Mouse (Mus musculus): ENCODE measurements at regions not wholly inside any gene's neighbourhood (a gene's known extent, or its start where the extent isn't known, plus 50 kb on each side); places are given as distances from the start of the nearest gene placed in this dataset.
"Not testable (repeated sequence)": the region's sequence is repeated elsewhere in the genome, so short reads cannot be mapped to it uniquely, and the experiment has no call there.

DNA sequence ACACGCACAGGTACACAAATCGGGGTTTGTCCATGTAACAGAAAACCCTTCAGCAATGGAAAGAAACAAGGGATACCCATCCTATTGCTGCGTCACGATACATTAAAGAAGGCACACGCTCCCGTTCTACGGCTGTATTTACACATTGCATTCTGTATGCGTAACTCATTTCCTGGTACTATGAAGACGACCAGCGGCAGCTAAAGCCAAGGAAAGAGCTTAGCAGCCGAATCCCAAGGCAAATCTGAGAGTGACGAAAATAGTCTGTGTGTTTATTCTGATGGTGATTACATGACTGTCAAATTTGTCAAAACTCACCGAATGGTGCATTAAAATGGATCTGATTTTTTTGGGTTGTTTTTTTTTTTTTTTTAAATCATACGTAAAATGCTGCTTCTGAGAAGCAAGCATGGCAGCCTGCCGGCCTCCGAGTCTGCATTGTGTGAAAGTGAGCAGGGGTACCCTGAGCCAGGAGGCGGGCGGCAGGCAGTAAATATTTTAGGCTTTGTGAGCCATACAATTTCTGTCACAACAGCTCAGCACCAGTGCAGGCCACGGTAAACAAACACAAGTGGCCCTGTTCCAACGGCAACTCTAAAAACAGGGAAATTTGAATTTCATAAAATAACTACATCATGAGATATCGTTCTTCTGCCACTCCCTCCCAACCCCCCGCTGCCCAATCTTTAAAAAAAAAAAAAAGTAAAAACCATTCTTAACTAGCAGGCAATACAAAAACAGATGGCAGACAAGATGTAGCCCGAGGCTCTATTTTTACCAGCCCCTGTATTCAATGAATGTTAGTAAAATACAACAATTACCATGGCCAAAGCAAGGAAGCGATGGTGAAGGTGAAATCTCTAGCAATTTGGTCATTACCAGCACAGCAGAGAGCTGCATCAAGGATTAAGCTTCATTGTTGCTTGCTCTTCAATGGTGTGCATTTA lies 164.2 kb upstream of the Kit start:
- DNase-seq: no peak

DNA sequence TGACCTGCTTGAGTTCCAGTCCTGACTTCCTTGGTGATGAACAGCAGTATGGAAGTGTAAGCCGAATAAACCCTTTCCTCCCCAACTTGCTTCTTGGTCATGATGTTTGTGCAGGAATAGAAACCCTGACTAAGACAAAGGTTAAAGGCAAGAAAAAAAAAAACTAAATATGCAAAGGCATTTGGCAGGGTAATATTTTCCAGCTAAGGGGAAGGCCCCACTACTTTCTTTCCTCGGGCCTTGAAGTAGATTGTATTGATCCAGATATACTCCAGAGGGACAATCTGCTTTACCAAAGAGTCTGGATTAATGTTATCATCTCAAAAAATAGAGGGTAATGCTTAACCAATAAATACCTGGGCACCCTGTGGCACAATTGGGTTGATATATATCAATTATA lies 155.4 kb upstream of the Kit start:
- not testable (repeated sequence) for DNase-seq

DNA sequence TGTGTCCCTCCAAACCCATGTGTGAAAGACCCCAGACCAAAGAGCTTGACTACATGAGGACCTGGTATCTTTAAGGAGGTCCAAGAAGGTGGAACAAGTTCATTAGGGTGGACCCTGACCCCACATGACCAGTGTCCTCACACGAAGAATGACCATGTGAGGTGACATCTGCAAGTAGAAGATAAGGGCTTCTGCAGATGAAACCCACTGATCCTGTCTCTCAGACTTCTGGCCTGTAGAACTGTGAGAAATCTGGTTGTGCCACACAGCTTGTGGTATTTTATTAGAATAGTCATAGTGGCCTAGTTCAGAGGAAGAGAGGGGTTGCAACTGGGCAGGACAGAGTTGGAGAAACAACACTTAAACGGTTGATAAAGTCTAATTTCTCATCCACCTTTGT lies 141.8 kb upstream of the Kit start:
- no peak for DNase-seq

DNA sequence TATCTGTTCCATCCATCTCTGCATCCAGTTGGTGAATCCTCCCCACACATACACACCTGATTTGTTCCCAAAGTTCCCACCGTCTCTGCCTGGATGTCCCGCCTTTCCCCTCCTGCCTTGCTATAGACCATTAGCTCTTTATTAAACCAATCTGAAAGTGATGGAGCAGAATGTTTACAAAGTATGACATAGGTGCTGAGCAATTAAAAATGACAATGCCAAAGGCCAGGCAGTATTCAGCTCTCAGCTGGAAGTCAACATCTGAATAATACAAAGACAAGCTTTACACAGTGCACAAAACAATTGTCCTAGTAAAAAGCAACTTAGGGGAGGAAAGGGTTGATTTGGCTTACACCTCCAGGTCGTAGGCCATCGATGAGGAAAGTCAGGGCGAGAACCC lies 136.8 kb upstream of the Kit start:
- no peak for DNase-seq

DNA sequence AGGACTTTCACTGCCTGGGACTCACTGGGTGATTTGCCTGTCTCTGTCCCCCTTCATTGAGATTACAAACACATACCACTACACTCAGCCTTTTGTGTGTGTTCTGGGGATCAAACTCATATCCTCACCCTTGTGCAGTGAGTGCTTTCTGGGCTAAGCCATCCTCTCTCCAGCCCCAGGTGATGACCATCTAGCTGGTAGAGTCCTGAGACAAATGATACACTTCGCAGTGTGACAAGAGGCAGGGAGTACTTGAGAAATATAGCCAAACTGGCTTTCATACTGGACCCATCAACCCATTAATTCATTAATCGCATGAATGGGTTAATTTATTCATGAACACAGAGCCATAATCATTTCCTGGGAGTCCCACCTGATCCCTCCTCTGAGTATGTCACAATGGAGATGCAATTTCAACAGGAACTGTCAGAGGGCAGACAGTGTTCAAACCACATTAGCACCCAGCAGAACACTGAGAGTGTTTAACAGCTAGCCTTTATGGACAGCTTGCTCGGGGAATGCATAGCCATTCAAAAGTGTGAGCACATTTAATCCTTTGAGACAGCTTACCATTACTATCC lies 130.6 kb upstream of the Kit start:
- no peak for DNase-seq

DNA sequence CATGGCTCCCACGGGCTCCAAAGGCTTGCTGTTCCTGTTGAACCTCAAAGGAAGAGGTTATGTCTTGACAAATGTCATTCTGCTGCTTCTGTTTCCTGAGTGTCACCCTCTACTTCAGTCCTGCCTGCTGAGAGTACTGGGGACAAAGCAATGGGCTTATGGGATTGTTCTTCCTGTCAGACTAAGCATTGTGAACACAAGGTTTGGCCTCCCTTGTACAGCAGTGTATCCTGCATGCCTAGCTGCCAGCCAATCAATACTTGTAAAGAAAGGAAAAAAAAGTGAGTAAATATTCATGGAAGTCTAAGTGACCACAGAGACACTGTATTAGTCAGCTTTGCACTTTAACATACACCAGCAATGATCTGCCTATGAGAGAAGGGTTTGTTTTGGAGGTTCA lies 128.3 kb upstream of the Kit start:
- DNase-seq: no peak

DNA sequence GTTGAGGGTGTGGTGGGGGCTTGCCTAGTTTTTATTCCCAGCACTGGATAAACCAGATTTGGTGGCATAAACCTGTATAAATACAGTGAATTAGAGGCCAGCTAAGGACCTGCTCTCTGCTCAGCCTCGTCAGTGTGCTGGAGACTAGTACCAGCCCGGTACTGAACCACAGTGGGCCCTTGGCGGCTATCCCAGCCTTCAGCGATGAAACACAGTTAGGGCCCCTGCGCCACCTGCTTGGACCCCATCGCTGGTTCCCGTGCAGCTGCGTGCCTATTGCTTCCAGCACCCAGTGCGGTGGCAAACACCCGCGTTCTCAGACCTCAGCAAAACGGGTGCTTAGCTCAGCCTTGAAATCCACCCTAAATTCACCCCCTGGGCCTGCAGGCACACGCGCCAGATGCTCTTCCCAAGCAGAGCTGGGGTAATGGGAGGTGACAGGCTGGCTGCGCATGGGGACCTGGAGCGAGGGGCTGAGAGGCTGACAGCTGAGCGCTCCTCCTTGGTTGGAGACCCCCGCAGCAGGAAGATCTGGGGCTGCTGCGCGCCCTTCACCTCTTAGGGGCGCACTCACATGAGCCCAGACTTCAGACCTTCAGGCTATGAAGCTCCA lies 124.7 kb upstream of the Kit start:
- no peak for DNase-seq

DNA sequence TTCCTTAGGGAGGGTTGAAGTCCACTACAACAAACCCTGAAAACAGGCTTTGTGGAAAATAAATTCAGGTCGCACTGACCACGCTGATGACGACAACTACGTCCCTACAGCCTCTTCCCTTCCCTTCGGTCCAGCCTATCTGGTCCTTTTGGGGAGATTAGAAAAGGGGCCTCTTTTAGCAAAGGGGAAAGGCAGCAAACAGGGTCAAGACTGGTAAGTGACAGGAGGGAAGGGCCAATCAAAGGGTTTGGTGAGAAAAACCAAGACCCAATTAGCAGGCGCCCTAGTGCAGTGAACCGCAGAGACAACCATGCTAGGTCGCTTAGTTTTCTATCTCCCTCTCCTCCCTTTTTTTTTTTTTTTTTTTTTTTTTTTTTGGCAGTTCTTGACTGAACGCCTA lies 124.2 kb upstream of the Kit start:
- DNase-seq: no peak

DNA sequence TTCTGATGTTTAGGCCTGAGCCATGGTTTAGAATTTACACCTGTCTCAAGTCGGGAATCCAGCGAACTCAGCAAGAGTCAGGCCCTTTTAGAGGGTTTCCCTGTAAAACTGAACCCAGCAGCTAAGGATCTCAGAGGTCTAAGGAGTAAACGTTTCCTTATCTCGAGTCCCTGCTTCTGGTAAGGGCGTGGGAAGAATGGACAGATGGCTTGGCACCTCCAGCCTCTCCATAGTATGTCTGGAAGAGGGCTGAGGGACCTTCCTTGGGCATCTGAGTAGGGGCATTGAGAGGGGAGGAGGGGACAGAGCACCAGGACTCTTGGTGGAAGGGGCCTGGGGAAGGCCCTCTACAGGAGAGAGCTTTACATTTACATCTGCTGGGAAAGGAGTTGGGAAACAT lies 123.6 kb upstream of the Kit start:
- DNase-seq: peak; percentile 19

DNA sequence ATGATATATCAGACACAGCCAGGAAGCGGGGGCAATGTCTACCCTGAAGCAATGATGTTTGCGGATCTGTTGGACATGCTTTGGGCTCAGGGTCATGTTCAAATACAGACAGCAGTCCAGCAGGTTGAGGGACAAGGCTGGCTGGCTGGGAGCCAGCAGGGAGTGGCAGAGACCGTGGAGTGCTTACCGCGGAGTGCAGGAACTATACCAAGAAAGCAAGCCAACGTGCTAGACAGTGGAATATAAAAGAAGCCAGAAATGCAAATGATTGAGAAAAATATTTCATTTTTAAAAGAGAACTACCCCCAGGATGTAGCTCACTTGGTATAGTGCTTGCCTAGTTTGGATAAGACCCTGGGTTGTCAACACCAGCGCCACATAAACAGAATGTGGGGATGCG lies 123.0 kb upstream of the Kit start:
- DNase-seq: peak; percentile 73

DNA sequence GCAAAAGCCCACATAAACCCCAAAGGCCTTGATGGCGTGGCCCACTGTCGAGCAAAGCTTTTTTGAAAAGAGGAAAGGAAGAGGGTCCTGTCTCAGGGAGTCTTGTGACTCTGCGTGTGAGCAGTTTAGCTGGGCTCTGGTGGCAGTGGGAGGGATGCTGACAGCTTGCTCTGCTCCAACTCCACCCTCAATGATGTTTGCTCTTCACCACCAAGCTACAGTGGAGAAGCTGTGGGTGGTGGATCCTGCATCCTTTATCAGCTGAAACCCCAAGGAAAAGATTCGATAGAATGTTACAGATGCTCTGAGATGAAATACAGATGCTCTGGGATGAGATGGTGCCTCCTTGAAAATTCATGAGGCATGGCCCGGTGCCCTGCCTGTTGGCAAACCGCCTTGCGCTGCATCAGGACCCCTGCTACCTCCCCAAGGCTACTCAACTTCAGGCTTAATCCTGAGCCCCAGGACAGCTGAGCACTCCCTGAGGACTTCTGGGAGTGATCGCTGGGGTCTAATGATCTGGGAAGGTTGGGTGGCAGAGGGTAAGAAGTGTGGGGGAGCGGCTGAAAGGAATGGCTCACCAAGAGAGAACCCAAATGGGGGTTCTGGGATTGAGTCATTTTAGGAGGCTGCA lies 120.8 kb upstream of the Kit start:
- no peak for DNase-seq

DNA sequence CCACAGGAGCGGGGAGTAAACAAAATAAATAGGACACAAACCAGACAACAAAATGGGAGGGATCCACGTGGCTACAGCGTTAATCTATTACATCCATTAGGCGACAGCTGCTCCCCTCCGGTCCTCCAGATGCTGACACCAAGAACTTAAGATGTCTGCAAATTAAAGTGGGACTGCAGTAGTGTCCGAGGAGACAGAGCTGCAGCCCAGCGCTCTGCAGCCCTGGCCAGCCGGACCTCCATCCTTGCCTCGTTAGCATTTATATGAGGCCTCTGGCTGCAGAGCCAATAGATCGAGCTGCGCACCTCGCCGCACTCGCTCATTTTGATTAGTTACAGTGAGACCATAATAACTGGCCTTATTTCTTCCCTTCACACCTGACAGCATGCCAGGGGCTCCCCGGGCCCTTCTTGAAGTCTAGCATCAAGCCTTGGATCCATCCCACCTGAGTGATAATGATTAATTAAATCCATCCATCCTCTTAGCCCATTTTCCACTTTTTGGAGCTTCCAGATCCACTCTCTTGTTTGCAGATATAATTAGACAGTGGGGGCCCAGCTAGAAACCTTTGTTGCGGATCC lies 119.7 kb upstream of the Kit start:
- no peak for DNase-seq

DNA sequence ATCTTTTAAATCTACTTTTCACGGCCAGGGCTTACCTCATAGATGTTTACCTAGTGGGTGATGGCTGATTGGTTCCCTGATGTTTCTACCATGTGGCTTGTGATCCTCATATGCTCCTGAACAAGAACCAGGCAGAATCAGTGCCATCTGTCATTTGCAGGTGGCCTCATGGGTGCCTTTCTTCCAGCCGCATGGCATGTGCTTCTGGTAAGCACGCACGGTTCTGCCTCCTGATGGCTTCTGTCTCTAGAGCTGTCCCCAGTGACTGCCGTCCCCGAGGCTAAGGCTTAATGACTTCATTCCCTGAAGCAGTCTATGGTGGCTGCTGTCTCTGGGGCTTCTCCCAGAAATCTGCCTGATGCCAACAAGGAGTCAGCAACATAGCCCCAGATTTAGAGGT lies 117.3 kb upstream of the Kit start:
- DNase-seq: no peak

DNA sequence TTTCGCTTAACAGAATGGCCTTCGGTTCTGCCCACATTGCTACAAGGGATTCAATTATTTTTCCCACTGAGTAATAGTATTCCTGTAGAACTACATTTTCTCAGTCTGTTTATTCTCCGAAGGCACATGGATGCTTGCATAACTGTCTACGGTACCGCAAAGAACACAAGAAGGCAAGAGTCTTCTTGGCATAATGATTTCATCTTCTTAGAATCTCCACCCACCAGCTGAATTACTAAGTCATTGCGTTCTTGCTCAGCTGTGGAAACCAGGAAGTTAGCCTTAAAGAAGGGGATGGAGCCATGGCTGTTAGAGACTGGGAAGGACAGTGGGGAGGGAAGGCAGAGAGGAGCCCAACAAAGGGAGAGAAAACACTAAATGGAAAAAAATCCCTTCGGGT lies 116.4 kb upstream of the Kit start:
- no peak for DNase-seq

DNA sequence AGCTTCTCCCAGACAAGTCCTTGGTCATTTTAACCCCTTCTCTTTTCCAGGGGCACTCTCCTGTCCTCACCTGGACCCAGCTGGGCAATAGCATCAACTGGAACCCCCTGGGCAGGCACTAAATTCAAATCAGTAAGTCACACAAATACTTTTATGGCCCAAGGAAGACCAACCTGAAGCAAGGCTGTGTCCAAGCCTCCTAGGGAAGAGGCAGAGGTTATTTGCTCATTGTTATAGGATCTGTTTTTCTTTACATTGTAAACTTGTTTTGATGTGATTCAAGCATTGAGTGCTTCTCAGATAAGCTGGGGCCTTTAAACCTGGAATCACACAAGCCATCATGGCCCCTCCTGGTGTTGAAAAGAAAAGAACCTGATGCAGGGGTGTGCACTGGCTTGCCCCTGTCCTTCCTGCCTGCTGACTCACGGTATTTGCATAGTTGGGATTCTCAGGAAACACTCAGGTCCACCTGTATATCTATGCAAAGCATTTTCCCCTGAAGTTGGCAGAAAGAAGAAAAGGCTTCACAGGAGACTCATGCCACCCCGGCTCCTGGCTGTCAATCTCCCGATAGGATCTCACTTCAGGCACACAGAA lies 114.9 kb upstream of the Kit start:
- no peak for DNase-seq

DNA sequence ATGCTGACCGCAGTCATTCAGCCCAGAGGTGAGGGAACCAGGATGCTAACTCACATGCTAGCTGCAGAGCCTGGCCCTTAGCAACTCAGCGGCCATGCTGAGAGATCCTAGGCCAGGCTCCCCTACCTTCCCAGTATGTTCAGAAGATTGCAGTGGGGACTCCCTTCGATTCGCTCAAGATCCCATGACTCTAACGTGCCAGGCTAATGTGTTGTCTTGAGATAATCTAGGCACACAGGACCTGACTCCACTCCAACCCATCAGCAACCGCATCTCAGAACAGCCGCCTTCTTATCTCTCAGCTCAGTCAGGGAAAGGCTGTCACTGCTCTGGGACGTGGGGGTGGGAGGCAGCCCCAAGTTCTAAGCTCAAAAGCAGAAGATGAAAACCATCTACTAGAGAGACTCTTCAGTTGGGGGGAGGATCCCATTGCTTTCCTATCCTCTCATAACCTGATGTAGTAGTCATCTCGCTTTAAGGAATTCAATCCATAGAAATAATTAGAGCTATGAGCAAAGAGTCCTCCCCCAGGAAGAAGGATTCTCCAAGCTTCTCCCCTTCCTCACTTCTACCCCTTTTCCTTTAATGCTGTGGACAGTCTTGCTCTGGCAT lies 114.2 kb upstream of the Kit start:
- DNase-seq: no peak

DNA sequence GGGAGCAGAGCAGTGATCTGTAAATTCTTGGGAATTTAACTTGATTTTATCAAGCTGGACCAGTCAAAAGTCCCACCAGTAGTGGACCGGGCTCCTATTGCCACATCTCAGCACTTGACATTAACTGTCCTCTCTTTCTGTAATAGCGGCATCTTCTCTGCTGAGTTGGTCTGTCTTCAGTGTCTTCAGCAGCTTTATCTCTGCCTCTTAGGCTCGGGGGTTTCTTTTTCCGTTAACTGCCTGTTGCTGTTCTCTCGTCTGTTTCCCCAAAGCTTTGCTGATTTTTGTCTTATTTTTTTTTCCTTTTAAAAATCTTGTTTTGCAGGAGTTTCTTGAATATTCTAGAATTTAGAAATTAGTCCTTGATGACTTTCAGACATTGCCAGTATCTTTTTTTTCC lies 113.3 kb upstream of the Kit start:
- no peak for DNase-seq

DNA sequence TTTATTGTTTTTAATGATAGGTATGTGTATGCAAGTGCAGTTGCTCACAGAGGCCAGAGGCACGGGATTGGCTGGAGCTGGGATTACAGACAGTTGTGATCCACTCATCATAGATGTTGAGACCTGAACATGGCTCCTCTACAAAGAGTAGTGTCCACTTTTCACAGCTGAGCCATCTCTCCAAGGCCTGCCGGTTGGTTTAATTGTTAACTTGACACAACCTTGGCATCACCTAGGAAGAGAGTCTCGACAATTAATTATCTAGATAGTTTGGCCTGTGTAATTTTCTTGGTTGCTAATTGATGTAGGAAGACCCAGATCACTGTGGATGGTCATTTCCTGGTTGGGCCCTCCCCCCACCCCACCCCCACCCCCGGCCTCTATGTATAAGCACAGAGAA lies 111.1 kb upstream of the Kit start:
- DNase-seq: no peak

DNA sequence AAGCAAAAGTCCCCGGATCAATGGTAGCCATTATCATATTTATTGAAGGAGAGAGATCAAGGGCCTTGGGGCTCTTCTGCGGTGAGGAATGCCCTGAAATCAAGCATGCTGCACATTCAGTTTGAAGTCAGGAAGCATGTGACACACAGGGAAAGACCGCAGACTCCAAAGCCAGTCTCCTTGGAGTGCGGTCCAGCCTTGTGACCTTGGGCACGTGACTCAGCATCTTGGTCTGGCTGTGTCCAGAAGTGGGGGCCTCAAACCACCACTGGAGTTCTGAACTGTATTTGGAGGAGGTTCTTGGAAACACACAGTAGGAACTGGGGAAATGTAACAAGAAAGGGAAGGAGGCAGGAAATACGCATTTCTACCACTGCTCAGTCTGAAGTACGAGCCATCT lies 109.0 kb upstream of the Kit start:
- no peak for DNase-seq

DNA sequence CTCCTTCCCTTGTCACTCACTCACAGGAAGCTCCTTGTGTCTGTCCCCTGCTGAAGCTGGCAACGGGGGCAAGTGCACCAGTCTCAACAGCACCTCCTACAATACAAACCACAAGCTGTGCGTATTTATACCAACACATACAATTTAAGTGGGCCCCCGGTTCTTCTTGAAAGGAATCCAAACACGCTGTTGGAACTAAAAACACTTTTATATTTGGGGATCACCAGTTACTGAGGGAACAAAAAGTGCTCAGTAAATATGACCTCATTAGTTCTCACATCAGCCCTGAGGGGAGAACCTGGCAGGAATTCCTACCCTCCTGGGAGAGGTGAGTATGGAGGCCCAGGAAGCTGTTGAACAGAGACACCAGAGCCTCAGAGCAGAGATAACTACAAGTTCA lies 107.8 kb upstream of the Kit start:
- no peak for DNase-seq

DNA sequence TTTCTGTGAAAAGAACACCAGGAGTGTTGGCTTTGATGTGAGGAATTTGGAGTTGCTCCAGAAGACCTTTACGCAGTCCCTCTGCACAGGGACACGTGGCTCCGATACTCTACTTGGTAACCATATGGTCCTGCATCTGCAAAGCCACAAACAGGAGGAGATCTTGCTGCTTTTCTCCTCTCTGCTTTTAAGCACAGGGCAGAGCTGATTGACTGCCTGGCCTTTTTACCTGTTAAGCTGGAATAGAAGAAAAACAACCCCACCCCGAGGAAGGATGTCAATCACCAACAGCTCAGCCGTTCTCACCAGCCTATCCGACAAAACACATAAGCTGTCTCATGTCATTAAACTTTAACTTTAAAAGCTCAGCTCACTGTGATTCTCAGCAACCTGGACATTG lies 106.8 kb upstream of the Kit start:
- DNase-seq: no peak

DNA sequence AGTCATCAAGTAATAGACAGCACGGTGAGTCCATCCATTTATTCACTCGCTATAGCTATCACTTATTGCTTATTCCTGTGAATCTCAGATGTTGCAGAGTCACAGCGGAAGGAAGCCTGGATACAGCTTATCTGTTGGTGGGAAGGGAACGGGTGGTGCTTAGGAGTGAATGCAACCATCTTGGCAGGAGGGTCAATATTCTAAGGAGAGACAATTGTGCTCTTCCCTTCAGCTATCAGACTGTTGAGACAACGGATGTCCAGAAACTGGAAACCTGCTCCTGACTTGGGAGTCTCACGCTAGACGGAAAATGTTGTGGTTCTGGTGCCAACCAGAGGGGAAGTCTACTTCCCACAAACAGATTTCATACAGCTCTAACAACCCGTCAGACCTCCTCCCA lies 103.7 kb upstream of the Kit start:
- peak; percentile 63 for DNase-seq

DNA sequence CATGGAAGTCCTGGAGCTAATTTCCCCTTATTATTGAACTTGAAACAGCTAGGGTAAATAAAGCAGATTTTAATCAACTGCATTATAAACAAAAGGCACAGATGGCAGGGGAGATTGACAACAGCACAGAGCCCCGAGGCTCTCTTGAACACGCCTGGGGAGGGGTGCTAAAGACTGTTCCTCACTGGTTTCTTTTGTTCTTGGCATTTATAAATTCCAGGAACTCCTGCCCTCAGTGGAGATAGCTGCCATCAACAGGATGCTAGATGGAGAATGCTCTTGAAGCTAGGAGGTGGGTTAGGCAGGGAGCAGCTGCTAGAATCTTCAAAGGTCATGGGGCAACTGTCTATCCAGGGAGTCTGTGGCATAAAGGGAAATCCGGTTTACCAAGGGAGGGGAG lies 102.2 kb upstream of the Kit start:
- DNase-seq: peak; percentile 83

Data from lung, postnatal 36 days (tissue).